Mouse (Mus musculus) neural tube, embryonic 15.5 days (tissue): ENCODE data around the gene Pex14. TPM values are rescaled to one million over a fixed set of nuclear protein-coding genes. Genes with fewer than 3 reads are reported as not detected.

Experiments used
- ATAC-seq: fragments of 200-750 bp; cut with Nextera tagmentation; 2 replicates; pipeline ENCODE4 v1.8.0; 2017; ENCODE audit warnings: mild to moderate bottlenecking, moderate TSS enrichment, moderate library complexity; ENCODE audit not compliant: low FRiP score
- H3K27ac ChIP-seq: fragments of 300-500 bp; sonication (generic); replicated peaks from 2 replicates; pipeline ENCODE4 v1.5.1; 2015; ENCODE audit warnings: mild to moderate bottlenecking, inconsistent platforms
- H3K27me3 ChIP-seq: fragments of 300-500 bp; sonication (generic); replicated peaks from 2 replicates; pipeline ENCODE4 v1.6.1; 2015; ENCODE audit warnings: inconsistent platforms
- H3K36me3 ChIP-seq: fragments of 300-500 bp; sonication (generic); 2 replicates; pipeline ENCODE4 v1.6.1; 2015; ENCODE audit warnings: inconsistent platforms
- H3K4me1 ChIP-seq: fragments of 300-500 bp; sonication (generic); 2 replicates; pipeline ENCODE4 v1.6.1; 2015; ENCODE audit warnings: inconsistent platforms
- H3K4me2 ChIP-seq: fragments of 300-500 bp; sonication (generic); 2 replicates; pipeline ENCODE4 v1.6.1; 2015; ENCODE audit warnings: inconsistent platforms, mild to moderate bottlenecking, moderate library complexity
- H3K4me3 ChIP-seq: fragments of 300-500 bp; sonication (generic); replicated peaks from 2 replicates; pipeline ENCODE4 v1.5.1; 2015; ENCODE audit warnings: mild to moderate bottlenecking, inconsistent platforms
- H3K9ac ChIP-seq: fragments of 300-500 bp; sonication (generic); replicated peaks from 2 replicates; pipeline ENCODE4 v1.6.1; 2015; ENCODE audit warnings: mild to moderate bottlenecking, inconsistent platforms
- H3K9me3 ChIP-seq: fragments of 300-500 bp; sonication (generic); replicated peaks from 2 replicates; pipeline ENCODE4 v1.6.1; 2016; ENCODE audit warnings: inconsistent platforms
- WGBS: fragments of 180-500 bp; shearing (Covaris S2); methylation state at CpG from one replicate; pipeline ENCODE4 v1.1.7; 2015; ENCODE audit warnings: mixed read lengths; 5-methylcytosine and 5-hydroxymethylcytosine counted together
- polyA plus RNA-seq: library from polyadenylated mRNA; unstranded; fragments of >200 nt; fragmentation: Nextera tagmentation; extraction: Ambion mirVana; gene quantifications from 2 replicates; pipeline ENCODE4 v1.2.1, GENCODE M21; 2015

The Pex14 gene
- polyA plus RNA-seq, 1 experiment from 2014 or later, result 60.0 TPM

GRCm38 (mm10) chr4:148923976-148924375 is 175.7 kb downstream of the Pex14 start:
- H3K4me1 ChIP-seq, result peaks cover 94% of the 10 kb centered on the region
- no peaks in the 10 kb centered on the region for H3K36me3 ChIP-seq
- WGBS, result 52% methylated on average over 8 of the region's 8 CpGs
- peaks cover 30% of the 10 kb centered on the region for H3K27me3 ChIP-seq
- no peak overlapping the region for H3K9ac ChIP-seq
- no peak overlapping the region for H3K4me3 ChIP-seq
- H3K4me2 ChIP-seq, result no peak overlapping the region
- H3K9me3 ChIP-seq, result no peaks in the 10 kb centered on the region
- ATAC-seq, result no peak
- H3K27ac ChIP-seq, result peak overlapping the region; percentile 74

GRCm38 (mm10) chr4:148923414-148923813 is 176.3 kb downstream of the Pex14 start:
- no peak for ATAC-seq
- Histone ChIP-seq H3K36me3 (no peaks in the 10 kb centered on the region), H3K4me3 (no peak overlapping the region), H3K9me3 (no peaks in the 10 kb centered on the region), H3K9ac (no peak overlapping the region), H3K4me2 (no peak overlapping the region), H3K27me3 (peaks cover 31% of the 10 kb centered on the region), H3K4me1 (peaks cover 94% of the 10 kb centered on the region), H3K27ac (peak overlapping the region; percentile 74)
- 39% methylated on average over 9 of the region's 9 CpGs for WGBS

- no peak overlapping the region for H3K4me3 ChIP-seq
- 0 out of 2 replicates have a peak overlapping the region, but pooled peaks have one; percentile 17 for H3K9ac ChIP-seq
- peak; percentile 25; the same call in 1 of the 2 replicates for ATAC-seq
- H3K27me3 ChIP-seq, result peaks cover 37% of the 10 kb centered on the region
- no peaks in the 10 kb centered on the region for H3K9me3 ChIP-seq
- peaks cover 100% of the 10 kb centered on the region for H3K4me1 ChIP-seq
- H3K27ac ChIP-seq, result peak overlapping the region; percentile 74
- peak overlapping the region; percentile 42 for H3K4me2 ChIP-seq
- H3K36me3 ChIP-seq, result no peaks in the 10 kb centered on the region
- 5% methylated on average over 16 of the region's 16 CpGs for WGBS
Observed at GRCm38 (mm10) chr4:148922221-148922700, 177.4 kb downstream of the Pex14 start.

- Histone ChIP-seq H3K27ac (peak overlapping the region; percentile 70), H3K4me2 (no peak overlapping the region), H3K9ac (no peak overlapping the region), H3K27me3 (peaks cover 45% of the 10 kb centered on the region), H3K4me1 (peaks cover 97% of the 10 kb centered on the region), H3K36me3 (no peaks in the 10 kb centered on the region), H3K9me3 (no peaks in the 10 kb centered on the region), H3K4me3 (no peak overlapping the region)
- 32% methylated on average over 11 of the region's 11 CpGs for WGBS
- no peak for ATAC-seq
Observed at GRCm38 (mm10) chr4:148920610-148921009, 179.1 kb downstream of the Pex14 start.

- peaks cover 36% of the 10 kb centered on the region for H3K27me3 ChIP-seq
- no peak overlapping the region for H3K4me3 ChIP-seq
- H3K9ac ChIP-seq, result no peak overlapping the region
- peaks cover 94% of the 10 kb centered on the region for H3K4me1 ChIP-seq
- no peaks in the 10 kb centered on the region for H3K9me3 ChIP-seq
- peak overlapping the region; percentile 70 for H3K27ac ChIP-seq
- no peaks in the 10 kb centered on the region for H3K36me3 ChIP-seq
- ATAC-seq, result no peak
- no peak overlapping the region for H3K4me2 ChIP-seq
- 39% methylated on average over 15 of the region's 15 CpGs for WGBS
Observed at GRCm38 (mm10) chr4:148918707-148919447, 180.8 kb downstream of the Pex14 start.

GRCm38 (mm10) chr4:148915849-148916248 is 183.8 kb downstream of the Pex14 start:
- Histone ChIP-seq H3K9ac (no peak overlapping the region; the same call in 1 of the 2 replicates), H3K4me3 (no peak overlapping the region), H3K27me3 (peaks cover 40% of the 10 kb centered on the region), H3K9me3 (no peaks in the 10 kb centered on the region), H3K4me2 (no peak overlapping the region), H3K27ac (peak overlapping the region; percentile 71), H3K4me1 (peaks cover 77% of the 10 kb centered on the region), H3K36me3 (no peaks in the 10 kb centered on the region)
- ATAC-seq, result no peak
- WGBS, result 50% methylated on average over 15 of the region's 15 CpGs

- Histone ChIP-seq H3K4me1 (peaks cover 72% of the 10 kb centered on the region), H3K9ac (0 out of 2 replicates have a peak overlapping the region, but pooled peaks have one; percentile 17), H3K36me3 (no peaks in the 10 kb centered on the region), H3K27ac (peak overlapping the region; percentile 71), H3K27me3 (peaks cover 43% of the 10 kb centered on the region), H3K4me3 (no peak overlapping the region), H3K9me3 (no peaks in the 10 kb centered on the region), H3K4me2 (peak overlapping the region; percentile 13; the same call in 1 of the 2 replicates)
- 26% methylated on average over 10 of the region's 10 CpGs for WGBS
- ATAC-seq, result peak; percentile 15
Observed at GRCm38 (mm10) chr4:148914863-148915622, 184.6 kb downstream of the Pex14 start.

- Histone ChIP-seq H3K4me3 (no peak overlapping the region), H3K4me1 (peaks cover 69% of the 10 kb centered on the region), H3K27ac (no peak overlapping the region; the same call in 1 of the 2 replicates), H3K4me2 (no peak overlapping the region), H3K27me3 (peaks cover 33% of the 10 kb centered on the region), H3K9me3 (no peaks in the 10 kb centered on the region), H3K36me3 (no peaks in the 10 kb centered on the region), H3K9ac (no peak overlapping the region)
- no peak for ATAC-seq
- WGBS, result 63% methylated on average over 8 of the region's 8 CpGs
Observed at GRCm38 (mm10) chr4:148912826-148913590, 186.7 kb downstream of the Pex14 start.

- Histone ChIP-seq H3K36me3 (no peaks in the 10 kb centered on the region), H3K9ac (no peak overlapping the region), H3K4me2 (no peak overlapping the region), H3K4me3 (no peak overlapping the region), H3K27ac (peak overlapping the region; percentile 20; the same call in 1 of the 2 replicates), H3K4me1 (peaks cover 68% of the 10 kb centered on the region), H3K27me3 (peaks cover 28% of the 10 kb centered on the region), H3K9me3 (no peaks in the 10 kb centered on the region)
- no peak for ATAC-seq
- WGBS, result 64% methylated on average over 7 of the region's 7 CpGs
Observed at GRCm38 (mm10) chr4:148912134-148912533, 187.5 kb downstream of the Pex14 start.
